Mouse (Mus musculus) midbrain, embryonic 16.5 days (tissue): ENCODE measurements around the gene Vmn1r26. TPM values are rescaled to one million over a fixed set of nuclear protein-coding genes. Genes with fewer than 3 reads are reported as not detected.
"Not testable (repeated sequence)": the region's sequence is repeated elsewhere in the genome, so short reads cannot be mapped to it uniquely, and the experiment has no call there.

Experiments used
- ATAC-seq: fragments of 200-750 bp; cut with Nextera tagmentation; 2 replicates; pipeline ENCODE4 v1.8.0; 2017; ENCODE audit warnings: moderate TSS enrichment
- H3K27ac ChIP-seq: fragments of 300-500 bp; sonication (generic); 2 replicates; pipeline ENCODE4 v1.5.1; 2014; ENCODE audit warnings: mild to moderate bottlenecking, low read length, mixed read lengths
- H3K27me3 ChIP-seq: fragments of 300-500 bp; sonication (generic); 2 replicates; pipeline ENCODE4 v1.6.1; 2014; ENCODE audit warnings: low read depth, low read length, mixed read lengths; ENCODE audit not compliant: control insufficient read depth, insufficient read depth
- H3K36me3 ChIP-seq: fragments of 300-500 bp; sonication (generic); 2 replicates; pipeline ENCODE4 v1.6.1; 2014; ENCODE audit warnings: mild to moderate bottlenecking, low read length, moderate library complexity, mixed read lengths; ENCODE audit not compliant: control insufficient read depth, insufficient read depth
- H3K4me1 ChIP-seq: fragments of 300-500 bp; sonication (generic); 2 replicates; pipeline ENCODE4 v1.6.1; 2014; ENCODE audit warnings: mild to moderate bottlenecking, low read length, mixed read lengths; ENCODE audit not compliant: control insufficient read depth, insufficient read depth
- H3K4me2 ChIP-seq: fragments of 300-500 bp; sonication (generic); 2 replicates; pipeline ENCODE4 v1.6.1; 2014; ENCODE audit warnings: mild to moderate bottlenecking, low read length, mixed read lengths
- H3K4me3 ChIP-seq: fragments of 300-500 bp; sonication (generic); 2 replicates; pipeline ENCODE4 v1.5.1; 2014; ENCODE audit warnings: low read depth, mild to moderate bottlenecking, low read length, moderate library complexity, mixed read lengths
- H3K9ac ChIP-seq: fragments of 300-500 bp; sonication (generic); 2 replicates; pipeline ENCODE4 v1.6.1; 2014; ENCODE audit warnings: low read depth, low read length, mixed read lengths
- H3K9me3 ChIP-seq: fragments of 300-500 bp; sonication (generic); replicated peaks from 2 replicates; pipeline ENCODE4 v1.6.1; 2014; ENCODE audit warnings: mild to moderate bottlenecking, low read length, mixed read lengths; ENCODE audit not compliant: control insufficient read depth, poor library complexity, severe bottlenecking
- WGBS: fragments of 180-500 bp; shearing (Covaris S2); extraction: QIAGEN DNeasy Blood & Tissue Kit; methylation state at CpG from one replicate; pipeline ENCODE4 v1.1.7; 2014; 5-methylcytosine and 5-hydroxymethylcytosine counted together
- polyA plus RNA-seq: library from polyadenylated mRNA; unstranded; fragments of >200 nt; fragmentation: Nextera tagmentation; extraction: Ambion mirVana; gene quantifications from 2 replicates; pipeline ENCODE4 v1.2.1, GENCODE M21; 2015

Gene Vmn1r26
- polyA plus RNA-seq = not detected in 2 replicates

- no peak for ATAC-seq
- Histone ChIP-seq H3K4me3 (no peak within 1 kb of the TSS), H3K27me3 (no peaks in the 10 kb centered on the region), H3K36me3 (no peaks in the 10 kb centered on the region), H3K27ac (no peak within 1 kb of the TSS), H3K9ac (no peak within 1 kb of the TSS), H3K4me1 (no peaks in the 10 kb centered on the region), H3K9me3 (no peaks in the 10 kb centered on the region), H3K4me2 (no peak within 1 kb of the TSS)
- 98% methylated on average over 1 of the region's 1 CpGs for WGBS
These were observed at the start of gene Vmn1r26 for GRCm38 (mm10) chr6:58015059-58015458. TSS of gene Vmn1r26 (minus strand) at chr6:58015159.

- Histone ChIP-seq H3K4me1 (no peaks in the 10 kb centered on the region), H3K36me3 (no peaks in the 10 kb centered on the region), H3K4me3 (no peak overlapping the region), H3K27me3 (no peaks in the 10 kb centered on the region), H3K27ac (no peak overlapping the region), H3K9me3 (no peaks in the 10 kb centered on the region), H3K9ac (no peak overlapping the region), H3K4me2 (no peak overlapping the region)
- ATAC-seq = no peak
These were observed 29.1 kb upstream of the Vmn1r26 start for GRCm38 (mm10) chr6:58044025-58044424.

GRCm38 (mm10) chr6:58017478-58017877 is 2.5 kb upstream of the Vmn1r26 start:
- H3K9me3 ChIP-seq, ATAC-seq, H3K36me3 ChIP-seq, H3K4me1 ChIP-seq, H3K9ac ChIP-seq, H3K4me2 ChIP-seq, H3K27ac ChIP-seq, H3K4me3 ChIP-seq, H3K27me3 ChIP-seq: not testable (repeated sequence)
- 96% methylated on average over 21 of the region's 21 CpGs for WGBS

- Histone ChIP-seq H3K36me3 (no peaks in the 10 kb centered on the region), H3K4me3 (no peak within 1 kb of the TSS), H3K4me2 (no peak within 1 kb of the TSS), H3K27me3 (no peaks in the 10 kb centered on the region), H3K9ac (no peak within 1 kb of the TSS), H3K9me3 (no peaks in the 10 kb centered on the region), H3K4me1 (no peaks in the 10 kb centered on the region), H3K27ac (no peak within 1 kb of the TSS)
- 70% methylated on average over 3 of the region's 3 CpGs for WGBS
- no peak for ATAC-seq
These were observed 34.2 kb downstream of the Vmn1r26 start, which contains the start of gene Vmn1r25 for GRCm38 (mm10) chr6:57980710-57981109. TSS of gene Vmn1r25 (minus strand) at chr6:57980810.

GRCm38 (mm10) chr6:57961403-57961802 is 53.6 kb downstream of the Vmn1r26 start, which contains the start of gene Vmn1r24:
TSS of gene Vmn1r24 (minus strand) at chr6:57961503.
- not testable (repeated sequence) for H3K4me3 ChIP-seq, H3K4me2 ChIP-seq, ATAC-seq, H3K27ac ChIP-seq, H3K9me3 ChIP-seq, H3K36me3 ChIP-seq, H3K4me1 ChIP-seq, H3K27me3 ChIP-seq, H3K9ac ChIP-seq
- 86% methylated on average over 1 of the region's 1 CpGs for WGBS

Other genes starting within 250 kb of the Vmn1r26 start
- 254 and 266 TPM in 2 replicates for gene Vopp1, start 190.0 kb downstream of the Vmn1r26 start, polyA plus RNA-seq
- gene Vmn1r21, start 164.8 kb downstream of the Vmn1r26 start, polyA plus RNA-seq = 0.10 TPM in 1 of 2 replicates, not detected in the other
- not detected in 2 replicates for gene Vmn1r22, start 107.1 kb downstream of the Vmn1r26 start, polyA plus RNA-seq
- not detected in 2 replicates for gene Vmn1r23, start 88.3 kb downstream of the Vmn1r26 start, polyA plus RNA-seq
- not detected in 2 replicates for gene Vmn1r24, start 53.7 kb downstream of the Vmn1r26 start, polyA plus RNA-seq
- gene Vmn1r25, start 34.3 kb downstream of the Vmn1r26 start, polyA plus RNA-seq = not detected in 2 replicates
- gene Vmn1r27, start 203.7 kb upstream of the Vmn1r26 start, polyA plus RNA-seq = not detected in 2 replicates
- gene Vmn1r28, start 246.9 kb upstream of the Vmn1r26 start, polyA plus RNA-seq = not detected in 2 replicates